Mouse (Mus musculus) G1E (cell line): ENCODE results near the gene Tmem9. TPM values are rescaled to one million over a fixed set of nuclear protein-coding genes. Genes with fewer than 3 reads are reported as not detected.

ENCODE experiments used
- ATAC-seq: 2 replicates; pipeline ENCODE4 v1.8.0; 2016; ENCODE audit warnings: mild to moderate bottlenecking; ENCODE audit not compliant: insufficient number of reproducible peaks, poor library complexity, low FRiP score, severe bottlenecking; ENCODE audit errors: extremely low read depth
- DNase-seq: peaks from one replicate; pipeline ENCODE4 v3.0.0; 2012; ENCODE audit warnings: low spot score
- H3K27me3 ChIP-seq: 2 replicates; pipeline ENCODE4 v1.6.1; 2012; ENCODE audit warnings: mild to moderate bottlenecking, low read length, inconsistent platforms; ENCODE audit not compliant: insufficient read depth
- H3K36me3 ChIP-seq: replicated peaks from 2 replicates; pipeline ENCODE3; 2012; ENCODE audit warnings: mild to moderate bottlenecking, inconsistent platforms
- H3K4me1 ChIP-seq: 2 replicates; pipeline ENCODE4 v1.6.1; 2012; ENCODE audit warnings: low read depth, low read length, inconsistent platforms, mixed read lengths; ENCODE audit not compliant: insufficient read depth
- H3K4me3 ChIP-seq: 2 replicates; pipeline ENCODE4 v1.5.1; 2012; ENCODE audit warnings: low read depth, mild to moderate bottlenecking, inconsistent platforms, low read length, moderate library complexity, mixed read lengths
- H3K9me3 ChIP-seq: replicated peaks from 2 replicates; pipeline ENCODE4 v1.6.1; 2012; ENCODE audit warnings: inconsistent platforms
- CTCF ChIP-seq: IDR thresholded peaks from 2 replicates; pipeline ENCODE4 v1.5.1; 2012; ENCODE audit warnings: low read depth, low read length, inconsistent platforms, mixed read lengths
- GATA1 ChIP-seq: IDR thresholded peaks from 2 replicates; pipeline ENCODE4 v1.6.1; 2012; ENCODE audit warnings: borderline replicate concordance, low read length, inconsistent platforms, mixed read lengths
- GATA2 ChIP-seq: IDR thresholded peaks from 2 replicates; pipeline ENCODE4 v1.6.1; 2012; ENCODE audit warnings: low read depth, low read length, inconsistent platforms, borderline replicate concordance
- POLR2AphosphoS5 ChIP-seq: IDR thresholded peaks from 2 replicates; pipeline ENCODE4 v1.6.1; 2012; ENCODE audit warnings: low read depth, low read length, inconsistent platforms; ENCODE audit not compliant: insufficient replicate concordance
- TAL1 ChIP-seq: conservative IDR thresholded peaks from 2 replicates; pipeline ENCODE4 v1.6.1; 2012; ENCODE audit warnings: low read depth, low read length, inconsistent platforms, mixed read lengths
- polyA plus RNA-seq: library from polyadenylated mRNA; stranded (reverse); fragments of >175 nt; gene quantifications from 2 replicates; pipeline ENCODE4 v1.2.3, GENCODE M21; 2012
- total RNA-seq, 2 experiments: library from RNA; stranded (forward) in 1 of 2; stranded (reverse) in 1 of 2; fragments of 200-1000 nt in 1 of 2; fragments of >200 nt in 1 of 2; fragmentation: Nextera tagmentation in 1 of 2; gene quantifications; 2 replicates each; pipeline ENCODE4 v1.2.3; 2014 to 2017

The Tmem9 gene
- total and polyA plus RNA-seq, 3 experiments = 63.5 to 78.3 (median 78.0) TPM

GRCm38 (mm10) chr1:135972576-135972975 is 35.4 kb upstream of the Tmem9 start:
- ATAC-seq (no peak), DNase-seq (no peak)
- H3K4me1 ChIP-seq = no peaks in the 10 kb centered on the region
- no peak overlapping the region for H3K4me3 ChIP-seq
- H3K9me3 ChIP-seq = no peaks in the 10 kb centered on the region
- TF ChIP-seq CTCF = no peak
- TF ChIP-seq POLR2AphosphoS5 = no peak
- no peak for TF ChIP-seq GATA1
- no peak for TF ChIP-seq TAL1
- TF ChIP-seq GATA2 = no peak
- no peaks in the 10 kb centered on the region for H3K36me3 ChIP-seq
- H3K27me3 ChIP-seq = peaks cover 86% of the 10 kb centered on the region

- Histone ChIP-seq H3K4me1 (0 out of 2 replicates have a peak, but pooled peaks cover 2% of the 10 kb centered on the region), H3K36me3 (no peaks in the 10 kb centered on the region), H3K4me3 (no peak overlapping the region), H3K27me3 (peaks cover 84% of the 10 kb centered on the region), H3K9me3 (no peaks in the 10 kb centered on the region)
- ATAC-seq = no peak
- no peak for DNase-seq
- TF ChIP-seq GATA1 (no peak), TAL1 (no peak), GATA2 (no peak), POLR2AphosphoS5 (no peak), CTCF (no peak)
Observed at GRCm38 (mm10) chr1:135984105-135984504, 23.8 kb upstream of the Tmem9 start.

- ATAC-seq (no peak), DNase-seq (no peak)
- TF ChIP-seq CTCF (no peak), POLR2AphosphoS5 (no peak), TAL1 (no peak), GATA1 (no peak), GATA2 (no peak)
- H3K27me3 ChIP-seq = peaks cover 81% of the 10 kb centered on the region
- H3K4me1 ChIP-seq = peaks cover 8% of the 10 kb centered on the region
- H3K9me3 ChIP-seq = no peaks in the 10 kb centered on the region
- no peaks in the 10 kb centered on the region for H3K36me3 ChIP-seq
- H3K4me3 ChIP-seq = no peak overlapping the region
Observed at GRCm38 (mm10) chr1:135989876-135990275, 18.1 kb upstream of the Tmem9 start.

- ATAC-seq (no peak), DNase-seq (no peak)
- Histone ChIP-seq H3K36me3 (no peaks in the 10 kb centered on the region), H3K27me3 (peaks cover 82% of the 10 kb centered on the region), H3K9me3 (no peaks in the 10 kb centered on the region), H3K4me1 (peaks cover 16% of the 10 kb centered on the region), H3K4me3 (no peak overlapping the region)
- TF ChIP-seq CTCF (no peak), POLR2AphosphoS5 (no peak), GATA2 (no peak), TAL1 (no peak), GATA1 (no peak)
Observed at GRCm38 (mm10) chr1:135993470-135993869, 14.5 kb upstream of the Tmem9 start.

GRCm38 (mm10) chr1:135997537-135997936 is 10.4 kb upstream of the Tmem9 start:
- no peaks in the 10 kb centered on the region for H3K36me3 ChIP-seq
- no peak overlapping the region for H3K4me3 ChIP-seq
- peaks cover 80% of the 10 kb centered on the region for H3K27me3 ChIP-seq
- H3K4me1 ChIP-seq = peaks cover 21% of the 10 kb centered on the region
- 0 out of 2 replicates have a peak, but pooled peaks cover 2% of the 10 kb centered on the region for H3K9me3 ChIP-seq
- TF ChIP-seq POLR2AphosphoS5 = no peak
- TF ChIP-seq CTCF = no peak
- no peak for TF ChIP-seq GATA1
- no peak for TF ChIP-seq TAL1
- TF ChIP-seq GATA2 = no peak
- ATAC-seq = no peak
- no peak for DNase-seq

GRCm38 (mm10) chr1:135999720-136000287 is 8.1 kb upstream of the Tmem9 start:
- TF ChIP-seq TAL1 = no peak
- TF ChIP-seq CTCF = no peak
- TF ChIP-seq POLR2AphosphoS5 = no peak
- TF ChIP-seq GATA1 = no peak
- no peak for TF ChIP-seq GATA2
- no peak overlapping the region for H3K4me3 ChIP-seq
- H3K36me3 ChIP-seq = no peaks in the 10 kb centered on the region
- H3K27me3 ChIP-seq = peaks cover 66% of the 10 kb centered on the region
- no peak for ATAC-seq
- 0 out of 2 replicates have a peak, but pooled peaks cover 2% of the 10 kb centered on the region for H3K9me3 ChIP-seq
- peaks cover 16% of the 10 kb centered on the region for H3K4me1 ChIP-seq
- DNase-seq = no peak
